Mouse (Mus musculus) right cerebral cortex, postnatal 14 days (tissue): Measurements from ENCODE around the gene Srf.

Source experiments
- DNase-seq: peaks from one replicate; pipeline ENCODE4 v3.0.0; 2022

The Srf gene

GRCm38 (mm10) chr17:46513329-46513728, 42.6 kb downstream of the Srf start:
- no peak for DNase-seq

- DNase-seq, result no peak
Measured at GRCm38 (mm10) chr17:46511059-46511710, 44.8 kb downstream of the Srf start.

- DNase-seq, result no peak
Measured at GRCm38 (mm10) chr17:46505617-46506016, 50.4 kb downstream of the Srf start.

- DNase-seq, result no peak
Measured at GRCm38 (mm10) chr17:46503847-46504638, 51.9 kb downstream of the Srf start.

GRCm38 (mm10) chr17:46502775-46503174, 53.2 kb downstream of the Srf start:
- DNase-seq, result no peak
